Mouse (Mus musculus) MEL (cell line): ENCODE measurements around the gene Slc51a. TPM values are rescaled to one million over a fixed set of nuclear protein-coding genes. Genes with fewer than 3 reads are reported as not detected.

ENCODE experiments used
- DNase-seq: peaks from one replicate; pipeline ENCODE4 v3.0.0; 2011; ENCODE audit warnings: low read depth, low spot score
- H3K27ac ChIP-seq: 2 replicates; pipeline ENCODE4 v1.5.1; 2012; ENCODE audit warnings: low read depth, mild to moderate bottlenecking, control low read depth, low read length, moderate library complexity; ENCODE audit not compliant: control insufficient read depth
- H3K27me3 ChIP-seq, 2 experiments: fragments of 150-350 bp in 1 of 2; sonication (generic) in 1 of 2; 2 replicates each; pipeline ENCODE4 v1.6.1; 2012; ENCODE audit warnings: low read length in 2 of 2, mild to moderate bottlenecking in 2 of 2, improper control_type of control experiment in 1 of 2, moderate library complexity in 1 of 2; ENCODE audit not compliant: insufficient read depth in 2 of 2, control insufficient read depth in 1 of 2
- H3K36me3 ChIP-seq, 2 experiments: 2 replicates each; pipeline ENCODE4 v1.6.1; 2012 to 2014; ENCODE audit warnings: low read length in 2 of 2, improper control_type of control experiment in 1 of 2, inconsistent platforms in 1 of 2, mild to moderate bottlenecking in 1 of 2; ENCODE audit not compliant: insufficient read depth in 2 of 2, control insufficient read depth in 1 of 2
- H3K4me1 ChIP-seq, 2 experiments: fragments of 150-350 bp in 1 of 2; sonication (generic) in 1 of 2; 2 replicates each; pipeline ENCODE4 v1.6.1; 2012; ENCODE audit warnings: low read length in 2 of 2, improper control_type of control experiment in 1 of 2, mild to moderate bottlenecking in 1 of 2; ENCODE audit not compliant: insufficient read depth in 2 of 2, control insufficient read depth in 1 of 2
- H3K4me3 ChIP-seq, 2 experiments: fragments of 150-350 bp in 1 of 2; sonication (generic) in 1 of 2; 2 replicates each; pipeline ENCODE4 v1.5.1; 2012; ENCODE audit warnings: low read depth in 2 of 2, low read length in 2 of 2, mild to moderate bottlenecking in 2 of 2, moderate library complexity in 2 of 2, control low read depth in 1 of 2, improper control_type of control experiment in 1 of 2; ENCODE audit not compliant: control insufficient read depth in 1 of 2, insufficient read depth in 1 of 2
- H3K79me2 ChIP-seq: 2 replicates; pipeline ENCODE4 v1.6.1; 2012; ENCODE audit warnings: mild to moderate bottlenecking, low read length, moderate library complexity; ENCODE audit not compliant: control insufficient read depth, poor library complexity, insufficient read depth
- H3K9ac ChIP-seq: 2 replicates; pipeline ENCODE4 v1.6.1; 2012; ENCODE audit warnings: low read depth, mild to moderate bottlenecking, control low read depth, low read length, moderate library complexity; ENCODE audit not compliant: control insufficient read depth, poor library complexity, severe bottlenecking
- H3K9me3 ChIP-seq: fragments of 150-350 bp; sonication (generic); replicated peaks from 2 replicates; pipeline ENCODE4 v1.6.1; 2012; ENCODE audit warnings: mild to moderate bottlenecking, low read length, improper control_type of control experiment, moderate library complexity; ENCODE audit not compliant: insufficient read depth
- E2F4 ChIP-seq: IDR thresholded peaks from 2 replicates; pipeline ENCODE4 v1.6.1; 2011; ENCODE audit warnings: low read depth, low read length, improper control_type of control experiment, borderline replicate concordance
- ELF1 ChIP-seq: IDR thresholded peaks from 2 replicates; pipeline ENCODE4 v1.6.1; 2014; ENCODE audit warnings: low read depth, mild to moderate bottlenecking, inconsistent platforms, low read length, improper control_type of control experiment, moderate library complexity
- ETS1 ChIP-seq: IDR thresholded peaks from 2 replicates; pipeline ENCODE4 v1.6.1; 2012; ENCODE audit warnings: low read depth, mild to moderate bottlenecking, inconsistent platforms, low read length, improper control_type of control experiment, moderate library complexity
- GABPA ChIP-seq: IDR thresholded peaks from 2 replicates; pipeline ENCODE4 v1.6.1; 2012; ENCODE audit warnings: low read depth, mild to moderate bottlenecking, inconsistent platforms, low read length, improper control_type of control experiment, moderate library complexity
- MAFK ChIP-seq: IDR thresholded peaks from 2 replicates; pipeline ENCODE4 v1.6.1; 2011; ENCODE audit warnings: low read depth, mild to moderate bottlenecking, low read length, improper control_type of control experiment, borderline replicate concordance
- MAX ChIP-seq: IDR thresholded peaks from 2 replicates; pipeline ENCODE4 v1.6.1; 2011; ENCODE audit warnings: low read length, improper control_type of control experiment
- MAZ ChIP-seq: IDR thresholded peaks from 2 replicates; pipeline ENCODE4 v1.6.1; 2012; ENCODE audit warnings: low read depth, mild to moderate bottlenecking, inconsistent platforms, low read length, improper control_type of control experiment
- MEF2A ChIP-seq: IDR thresholded peaks from 2 replicates; pipeline ENCODE4 v1.6.1; 2014; ENCODE audit warnings: low read depth, mild to moderate bottlenecking, inconsistent platforms, low read length, improper control_type of control experiment; ENCODE audit not compliant: poor library complexity, insufficient replicate concordance, severe bottlenecking; ENCODE audit errors: extremely low read depth
- MYB ChIP-seq: IDR thresholded peaks from 2 replicates; pipeline ENCODE4 v1.6.1; 2011; ENCODE audit warnings: mild to moderate bottlenecking, low read depth, low read length, improper control_type of control experiment
- NELFE ChIP-seq: IDR thresholded peaks from 2 replicates; pipeline ENCODE4 v1.6.1; 2011; ENCODE audit warnings: low read depth, low read length, improper control_type of control experiment
- POLR2A ChIP-seq, 2 experiments: IDR thresholded peaks; 2 replicates each; pipeline ENCODE4 v1.6.1; 2011 to 2012; ENCODE audit warnings: low read length in 2 of 2, mild to moderate bottlenecking in 2 of 2, control low read depth in 1 of 2, improper control_type of control experiment in 1 of 2, low read depth in 1 of 2, moderate library complexity in 1 of 2; ENCODE audit not compliant: control insufficient read depth in 1 of 2, insufficient read depth in 1 of 2, poor library complexity in 1 of 2
- RAD21 ChIP-seq: IDR thresholded peaks from 2 replicates; pipeline ENCODE4 v1.6.1; 2011; ENCODE audit warnings: mild to moderate bottlenecking, low read depth, low read length, improper control_type of control experiment
- UBTF ChIP-seq: IDR thresholded peaks from 2 replicates; pipeline ENCODE4 v1.6.1; 2012; ENCODE audit warnings: low read depth, mild to moderate bottlenecking, inconsistent platforms, low read length, improper control_type of control experiment, moderate library complexity, borderline replicate concordance; ENCODE audit not compliant: insufficient read depth
- USF1 ChIP-seq: IDR thresholded peaks from 2 replicates; pipeline ENCODE4 v1.6.1; 2014; ENCODE audit warnings: low read depth, mild to moderate bottlenecking, inconsistent platforms, low read length, improper control_type of control experiment, moderate library complexity
- ZC3H11A ChIP-seq: IDR thresholded peaks from 2 replicates; pipeline ENCODE4 v1.6.1; 2012; ENCODE audit warnings: low read depth, mild to moderate bottlenecking, inconsistent platforms, low read length, improper control_type of control experiment
- polyA plus RNA-seq, 2 experiments: library from polyadenylated mRNA; stranded (reverse) in 1 of 2; unstranded in 1 of 2; fragments of >175 nt in 1 of 2; fragments of >200 nt in 1 of 2; gene quantifications; 2 replicates each; pipeline versions ENCODE4 v1.2.1 to v1.2.4; 2012; ENCODE audit warnings: low replicate concordance in 2 of 2, low read depth in 1 of 2; ENCODE audit not compliant: insufficient read length in 2 of 2, insufficient read depth in 1 of 2, missing spikeins in 1 of 2
- total RNA-seq: library from RNA; depleted of rRNA; stranded (reverse); fragments of 300-350 nt; gene quantifications from 2 replicates; pipeline ENCODE4 v1.2.3, GENCODE M21; 2012

The Slc51a gene
- total and polyA plus RNA-seq, 3 experiments = 4.6 to 14.5 TPM; not detected in 1

- Histone ChIP-seq H3K27ac (no peak overlapping the region), H3K4me1 (peaks cover 19 to 31% of the 10 kb centered on the region in 2 experiments), H3K36me3 (peaks cover 0 to 37% of the 10 kb centered on the region in 2 experiments; a peak in 2 of 4 replicates)
- no peak for DNase-seq
- no peak for TF ChIP-seq MAX
- TF ChIP-seq, all 39 proteins: peak for 0
- Histone ChIP-seq H3K9me3 (no peaks in the 10 kb centered on the region), H3K9ac (no peak overlapping the region), H3K27me3 (no peaks in the 10 kb centered on the region), H3K4me3 (no peak overlapping the region), H3K79me2 (no peaks in the 10 kb centered on the region; the same call in 1 of the 2 replicates)
Observed at GRCm38 (mm10) chr16:32506868-32507267, 19.2 kb upstream of the Slc51a start.

- no peak overlapping the region for H3K9ac ChIP-seq
- H3K27ac ChIP-seq = no peak overlapping the region
- no peak overlapping the region for H3K4me3 ChIP-seq
Observed at GRCm38 (mm10) chr16:32506298-32506697, 18.6 kb upstream of the Slc51a start.

GRCm38 (mm10) chr16:32503633-32504032, 16.0 kb upstream of the Slc51a start:
- H3K4me3 ChIP-seq = no peak overlapping the region
- H3K36me3 ChIP-seq = peaks cover 0 to 14% of the 10 kb centered on the region in 2 experiments; a peak in 2 of 4 replicates
- no peaks in the 10 kb centered on the region for H3K27me3 ChIP-seq
- no peak overlapping the region for H3K27ac ChIP-seq
- H3K9ac ChIP-seq = no peak overlapping the region
- H3K4me1 ChIP-seq = peaks cover 9 to 12% of the 10 kb centered on the region in 2 experiments; a peak in 3 of 4 replicates
- no peaks in the 10 kb centered on the region for H3K9me3 ChIP-seq
- no peaks in the 10 kb centered on the region; the same call in 1 of the 2 replicates for H3K79me2 ChIP-seq
- TF ChIP-seq UBTF (no peak), ZC3H11A (no peak), MEF2A (no peak), E2F4 (no peak)
- no peak for DNase-seq

More at GRCm38 (mm10) chr16:32506298-32506697, 18.6 kb upstream of the Slc51a start:
- no peaks in the 10 kb centered on the region for H3K27me3 ChIP-seq
- DNase-seq = no peak
- peaks cover 19 to 27% of the 10 kb centered on the region in 2 experiments for H3K4me1 ChIP-seq
- TF ChIP-seq USF1 (no peak), ETS1 (no peak), ELF1 (no peak), MAX (no peak), MYB (no peak), GABPA (no peak), POLR2A (IDR thresholded peaks at IDR 0.05; ENCODE audit: control insufficient read depth in 1 of 2, insufficient read depth in 1 of 2, low read depth in 1 of 2, low read length in 2 of 2, poor library complexity in 1 of 2) (no peak), UBTF (no peak), RAD21 (no peak), MAZ (no peak), MAFK (no peak), NELFE (no peak), E2F4 (no peak)
- peaks cover 0 to 33% of the 10 kb centered on the region in 2 experiments; a peak in 2 of 4 replicates for H3K36me3 ChIP-seq
- H3K79me2 ChIP-seq = no peaks in the 10 kb centered on the region; the same call in 1 of the 2 replicates
- H3K9me3 ChIP-seq = no peaks in the 10 kb centered on the region
